ENCODE assay signal across 32 mouse cellular contexts in genomic region chr5:90579556-90579955, GRCm38 (mm10). TPM values are rescaled to one million over a fixed set of nuclear protein-coding genes. Genes with fewer than 3 reads are reported as not detected.
DNase-seq lines count a peak whose midpoint lies in the region; ATAC-seq and TF ChIP-seq lines count a peak whose summit lies in the region.
"Had no signal": no experiment of that assay in that cellular context is flagged by ENCODE, and none has a peak within 500 bp of the region (broad histone marks: within the 10 kb centered on the region; RNA-seq: fewer than 3 reads in every experiment).

No protein-coding gene starts in this region.

- no peak for TF ChIP-seq CTCF in liver, adult 2 months (IDR thresholded peaks at IDR 0.05; ENCODE audit: low read depth, low read length)

- no peak for DNase-seq in kidney, adult 18-20 months
- no peak for DNase-seq in liver, adult 2 months (ENCODE audit: extremely low read depth, low read depth, low spot score)
- DNase-seq in liver, embryonic 11.5 days (ENCODE audit: low spot score): no peak
- DNase-seq in lung, postnatal 25 days (ENCODE audit: low spot score): peak; percentile 15
- DNase-seq in lung, postnatal 14 days: no peak
- DNase-seq: adrenal gland, postnatal 10 days; adrenal gland, postnatal 36 days; B cell, adult 2 months; cerebellum, adult 18-20 months; cerebellum, adult 9-10 months; cerebellum, postnatal 14 days; gastrocnemius, postnatal 10 days; gastrocnemius, postnatal 36 days; heart, adult 2 months; heart, postnatal 14 days; heart, postnatal 4 days had no signal

- H3K4me2 ChIP-seq in kidney, embryonic 15.5 days: no peak overlapping the region
- no peak overlapping the region for H3K4me2 ChIP-seq in liver, embryonic 11.5 days
- H3K4me2 ChIP-seq: forebrain, embryonic 13.5 days; heart, embryonic 13.5 days; hindbrain, embryonic 14.5 days had no signal

- no peaks in the 10 kb centered on the region for H3K9me3 ChIP-seq in kidney, embryonic 15.5 days (replicated peaks)
- H3K9me3 ChIP-seq in liver, embryonic 11.5 days (ENCODE audit: control insufficient read depth, low read length): no peaks in the 10 kb centered on the region
- H3K9me3 ChIP-seq: forebrain, embryonic 10.5 days; forebrain, embryonic 13.5 days; G1E; heart, embryonic 10.5 days had no signal

- peak overlapping the region; percentile 48; the same call in 1 of the 2 replicates for H3K27ac ChIP-seq in kidney, embryonic 15.5 days
- peak overlapping the region; percentile 48 for H3K27ac ChIP-seq in liver, adult 2 months (replicated peaks; ENCODE audit: insufficient read depth, low read depth, low read length)
- no peak overlapping the region for H3K27ac ChIP-seq in liver, embryonic 11.5 days (ENCODE audit: low read depth, low read length)
- H3K27ac ChIP-seq: forebrain, embryonic 10.5 days; forebrain, embryonic 13.5 days; heart, adult 2 months; heart, embryonic 10.5 days; heart, embryonic 13.5 days; hindbrain, embryonic 14.5 days had no signal

- no peak for TF ChIP-seq POLR2A in liver, adult 2 months (IDR thresholded peaks at IDR 0.05; ENCODE audit: extremely low read depth, insufficient read depth, low read length)

- H3K79me2 ChIP-seq in liver, adult 2 months (ENCODE audit: control insufficient read depth, insufficient read depth, low read length): no peaks in the 10 kb centered on the region

- WGBS in kidney, embryonic 15.5 days: 81% methylated on average over 9 of the region's 9 CpGs
- WGBS in liver, adult 2 months: 92% methylated on average over 9 of the region's 9 CpGs
- WGBS in liver, embryonic 11.5 days: 83% methylated on average over 9 of the region's 9 CpGs

- no peaks in the 10 kb centered on the region for H3K36me3 ChIP-seq in kidney, embryonic 15.5 days
- peaks cover 34% of the 10 kb centered on the region for H3K36me3 ChIP-seq in liver, adult 2 months (ENCODE audit: control insufficient read depth, insufficient read depth, low read length)
- no peaks in the 10 kb centered on the region for H3K36me3 ChIP-seq in liver, embryonic 11.5 days (ENCODE audit: control insufficient read depth, insufficient read depth, low read length)
- H3K36me3 ChIP-seq: forebrain, embryonic 10.5 days; G1E; heart, embryonic 10.5 days; heart, embryonic 13.5 days had no signal

- no peak; the same call in 1 of the 2 replicates for ATAC-seq in kidney, embryonic 15.5 days (replicated peaks; ENCODE audit: low FRiP score)
- ATAC-seq in liver, embryonic 11.5 days (replicated peaks; ENCODE audit: low FRiP score): no peak
- ATAC-seq: forebrain, embryonic 13.5 days; forebrain, embryonic 16.5 days; Patski had no signal

- H3K4me1 ChIP-seq in kidney, embryonic 15.5 days: no peaks in the 10 kb centered on the region
- peaks cover 18% of the 10 kb centered on the region for H3K4me1 ChIP-seq in liver, adult 2 months (ENCODE audit: control insufficient read depth, insufficient read depth, low read length)
- H3K4me1 ChIP-seq in liver, embryonic 11.5 days (replicated peaks; ENCODE audit: control insufficient read depth, insufficient read depth, low read length): no peaks in the 10 kb centered on the region
- H3K4me1 ChIP-seq: forebrain, embryonic 10.5 days; forebrain, embryonic 13.5 days; heart, embryonic 10.5 days; heart, embryonic 13.5 days had no signal

- no peak overlapping the region for H3K4me3 ChIP-seq in kidney, embryonic 15.5 days (replicated peaks)
- no peak overlapping the region for H3K4me3 ChIP-seq in liver, adult 2 months (ENCODE audit: insufficient read depth, low read depth, low read length)
- H3K4me3 ChIP-seq in liver, embryonic 11.5 days (ENCODE audit: low read depth, low read length): no peak overlapping the region
- H3K4me3 ChIP-seq: forebrain, embryonic 10.5 days; forebrain, embryonic 13.5 days; heart, adult 2 months; heart, embryonic 10.5 days; heart, embryonic 13.5 days had no signal

- no peaks in the 10 kb centered on the region for H3K27me3 ChIP-seq in kidney, embryonic 15.5 days
- H3K27me3 ChIP-seq in liver, adult 2 months (ENCODE audit: control insufficient read depth, insufficient read depth, low read length): no peaks in the 10 kb centered on the region
- H3K27me3 ChIP-seq in liver, embryonic 11.5 days (replicated peaks; ENCODE audit: control insufficient read depth, insufficient read depth, low read length): no peaks in the 10 kb centered on the region
- H3K27me3 ChIP-seq: CH12.LX; forebrain, embryonic 13.5 days; heart, embryonic 13.5 days; Patski had no signal

- H3K9ac ChIP-seq in kidney, embryonic 15.5 days: no peak overlapping the region
- no peak overlapping the region for H3K9ac ChIP-seq in liver, adult 2 months (ENCODE audit: low read depth, low read length)
- no peak overlapping the region for H3K9ac ChIP-seq in liver, embryonic 11.5 days (ENCODE audit: low read depth, low read length)
- H3K9ac ChIP-seq: forebrain, embryonic 13.5 days; heart, embryonic 13.5 days; hindbrain, embryonic 14.5 days had no signal

RNA-seq across cellular contexts. Expression of gene 5830473C10Rik, which starts 18.6 kb away (rescaled TPM):
- polyA plus RNA-seq in kidney, embryonic 15.5 days (2015; fragmentation: Nextera tagmentation; extraction: Ambion mirVana): 0.09 and 0.14 TPM in 2 replicates
- 22.2 and 39.4 TPM in 2 replicates for total RNA-seq in liver, adult 2 months (2014; rRNA removed)
- polyA plus RNA-seq in liver, adult 2 months (2012; rRNA removed): 20.6 and 36.0 TPM in 2 replicates
- polyA plus RNA-seq in liver, embryonic 11.5 days (2014; fragmentation: Nextera tagmentation; extraction: Ambion mirVana): 0.19 and 0.35 TPM in 2 replicates
- total RNA-seq: adrenal gland, adult 18-20 months; adrenal gland, postnatal 36 days; G1E; gastrocnemius, adult 18-20 months; gastrocnemius, postnatal 10 days; gastrocnemius, postnatal 36 days; granulocyte monocyte progenitor cell, adult 5-6 weeks; heart, adult 2 months; heart, postnatal 14 days; heart, postnatal 4 days had no signal
- polyA plus RNA-seq: embryonic facial prominence, embryonic 11.5 days; forebrain, embryonic 10.5 days; forebrain, embryonic 13.5 days; forebrain, embryonic 16.5 days; G1E; heart, adult 2 months; heart, embryonic 13.5 days; heart, embryonic 16.5 days; hindbrain, embryonic 11.5 days had no signal

Comparison
In these comparisons a context has a peak if more than half of its experiments do, and no peak if none do; other contexts are left out.
1. RNA of gene 5830473C10Rik, which starts 18.6 kb away (polyA plus RNA-seq): 20.6 to 36.0 TPM in liver, adult 2 months; 0.19 to 0.35 TPM in liver, embryonic 11.5 days and 0.09 to 0.14 TPM in kidney, embryonic 15.5 days; every median in the first group is over 10 times any median in the second.